Mouse (Mus musculus) forebrain, embryonic 14.5 days (tissue): ENCODE measurements around the gene Samd4. TPM values are rescaled to one million over a fixed set of nuclear protein-coding genes. Genes with fewer than 3 reads are reported as not detected.

Experiments
- ATAC-seq: fragments of 200-750 bp; cut with Nextera tagmentation; 2 replicates; pipeline ENCODE4 v1.8.0; 2017; ENCODE audit warnings: mild to moderate bottlenecking, moderate library complexity
- DNase-seq: peaks from one replicate; pipeline ENCODE4 v3.0.0-alpha.2; 2015; ENCODE audit warnings: low spot score
- H3K27ac ChIP-seq: fragments of 300-500 bp; sonication (generic); 2 replicates; pipeline ENCODE4 v1.5.1; 2014; ENCODE audit warnings: low read depth, mild to moderate bottlenecking, control low read depth, low read length, moderate library complexity
- H3K27me3 ChIP-seq: fragments of 300-500 bp; sonication (generic); replicated peaks from 2 replicates; pipeline ENCODE4 v1.6.1; 2014; ENCODE audit warnings: low read length, control low read depth, mixed read lengths; ENCODE audit not compliant: control insufficient read depth, insufficient read depth
- H3K36me3 ChIP-seq: fragments of 300-500 bp; sonication (generic); 2 replicates; pipeline ENCODE4 v1.6.1; 2014; ENCODE audit warnings: low read length, control low read depth; ENCODE audit not compliant: control insufficient read depth, insufficient read depth
- H3K4me1 ChIP-seq: fragments of 300-500 bp; sonication (generic); 2 replicates; pipeline ENCODE4 v1.6.1; 2014; ENCODE audit warnings: antibody characterized with exemption, low read length, control low read depth; ENCODE audit not compliant: control insufficient read depth, insufficient read depth
- H3K4me2 ChIP-seq: fragments of 300-500 bp; sonication (generic); 2 replicates; pipeline ENCODE4 v1.6.1; 2014; ENCODE audit warnings: mild to moderate bottlenecking, control low read depth, low read length
- H3K4me3 ChIP-seq: fragments of 300-500 bp; sonication (generic); 2 replicates; pipeline ENCODE4 v1.5.1; 2014; ENCODE audit warnings: low read depth, low read length, control low read depth
- H3K9ac ChIP-seq: fragments of 300-500 bp; sonication (generic); 2 replicates; pipeline ENCODE4 v1.6.1; 2014; ENCODE audit warnings: mild to moderate bottlenecking, low read length, control low read depth, moderate library complexity
- H3K9me3 ChIP-seq: fragments of 300-500 bp; sonication (generic); replicated peaks from 2 replicates; pipeline ENCODE4 v1.6.1; 2016; ENCODE audit warnings: low read length, control low read depth, mixed read lengths; ENCODE audit not compliant: control insufficient read depth
- WGBS: fragments of 180-500 bp; shearing (Covaris S2); extraction: QIAGEN DNeasy Blood & Tissue Kit; methylation state at CpG from one replicate; pipeline ENCODE4 v1.1.7; 2014; 5-methylcytosine and 5-hydroxymethylcytosine counted together
- microRNA-seq: library from miRNA; unstranded; fragments of <30 nt; microRNA quantifications from one replicate; pipeline ENCODE4, GENCODE M21; 2016
- polyA plus RNA-seq: library from polyadenylated mRNA; unstranded; fragments of >200 nt; fragmentation: Nextera tagmentation; extraction: Ambion mirVana; gene quantifications from 2 replicates; pipeline ENCODE4 v1.2.1, GENCODE M21; 2014

Samd4 gene
- polyA plus RNA-seq, 1 experiment from 2014 or later: 3.6 TPM

DNA sequence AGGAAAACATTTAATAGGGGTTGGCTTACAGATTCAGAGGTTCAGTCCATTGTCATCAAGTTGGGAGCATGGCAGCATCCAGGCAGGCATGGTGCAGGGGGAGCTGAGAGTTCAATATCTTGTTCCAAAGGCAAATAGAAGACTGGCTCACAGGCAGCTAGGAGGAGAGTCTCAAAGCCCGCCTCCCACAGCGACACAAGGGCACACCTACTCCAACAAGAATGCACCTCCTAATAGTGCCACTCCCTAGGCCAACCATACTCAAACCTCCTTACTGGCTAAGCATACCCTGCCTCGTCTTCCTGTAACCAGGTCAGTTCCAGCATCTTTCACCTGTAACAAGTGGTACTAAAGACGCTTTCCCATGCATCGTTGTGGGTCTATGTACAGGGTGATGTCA is 245.3 kb downstream of the Samd4 start:
- H3K9me3 ChIP-seq: no peaks in the 10 kb centered on the region
- ATAC-seq: no peak
- no peak overlapping the region for H3K4me2 ChIP-seq
- H3K27me3 ChIP-seq: no peaks in the 10 kb centered on the region
- H3K4me1 ChIP-seq: no peaks in the 10 kb centered on the region
- DNase-seq: no peak
- H3K4me3 ChIP-seq: no peak overlapping the region
- H3K36me3 ChIP-seq: no peaks in the 10 kb centered on the region
- H3K9ac ChIP-seq: no peak overlapping the region
- 89% methylated on average over 5 of the region's 5 CpGs for WGBS
- no peak overlapping the region for H3K27ac ChIP-seq

DNA sequence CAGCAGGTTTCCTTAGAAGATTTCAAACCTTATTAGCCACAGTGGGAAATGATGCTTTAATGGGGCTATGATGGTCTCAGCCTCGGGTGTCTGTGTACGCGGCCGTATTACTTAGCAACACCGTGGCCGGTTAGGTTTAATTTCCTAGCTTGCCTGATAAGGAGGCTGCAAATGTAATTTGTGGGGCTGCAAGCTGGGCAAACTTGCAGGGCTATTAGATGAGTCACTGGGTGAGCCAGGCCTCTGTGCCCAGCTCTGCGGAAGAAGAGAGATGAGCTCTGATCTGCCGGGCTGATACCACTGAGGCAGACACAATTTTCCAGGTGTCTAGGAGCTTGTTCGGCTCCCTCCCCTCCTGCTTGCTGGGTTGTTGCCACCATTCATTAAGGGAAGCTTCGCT is 251.3 kb downstream of the Samd4 start:
- ATAC-seq (no peak), DNase-seq (no peak)
- WGBS: 80% methylated on average over 10 of the region's 10 CpGs

DNA sequence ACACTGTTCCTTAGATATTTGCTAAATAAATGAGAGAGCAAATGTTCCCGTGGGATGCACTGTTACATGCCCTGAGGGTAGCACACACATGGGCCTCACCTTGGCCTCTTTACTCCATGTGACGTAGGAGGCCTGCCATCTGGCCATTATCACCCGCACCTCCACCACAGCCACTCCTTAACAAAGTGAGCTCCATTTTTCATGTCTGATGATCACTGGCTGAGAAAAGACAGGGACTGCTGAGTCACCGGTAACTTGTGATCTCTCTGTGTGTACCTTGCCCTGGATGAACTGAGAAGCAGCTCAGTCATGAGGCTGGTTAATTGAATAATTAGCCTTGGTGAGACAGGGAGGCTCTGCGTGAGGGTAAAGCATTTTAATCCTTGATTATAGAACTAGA is 254.0 kb downstream of the Samd4 start:
- Histone ChIP-seq H3K9me3 (no peaks in the 10 kb centered on the region), H3K27me3 (no peaks in the 10 kb centered on the region), H3K9ac (no peak overlapping the region), H3K4me2 (no peak overlapping the region), H3K4me1 (no peaks in the 10 kb centered on the region), H3K36me3 (no peaks in the 10 kb centered on the region), H3K27ac (no peak overlapping the region), H3K4me3 (no peak overlapping the region)
- DNase-seq: no peak
- 80% methylated on average over 5 of the region's 5 CpGs for WGBS
- no peak for ATAC-seq

More for the DNA sequence above, 251.3 kb downstream of the Samd4 start:
- H3K27me3 ChIP-seq: no peaks in the 10 kb centered on the region
- no peaks in the 10 kb centered on the region for H3K36me3 ChIP-seq
- no peak overlapping the region for H3K27ac ChIP-seq
- H3K4me3 ChIP-seq: no peak overlapping the region
- no peaks in the 10 kb centered on the region for H3K9me3 ChIP-seq
- H3K4me2 ChIP-seq: no peak overlapping the region
- no peaks in the 10 kb centered on the region for H3K4me1 ChIP-seq
- no peak overlapping the region for H3K9ac ChIP-seq

DNA sequence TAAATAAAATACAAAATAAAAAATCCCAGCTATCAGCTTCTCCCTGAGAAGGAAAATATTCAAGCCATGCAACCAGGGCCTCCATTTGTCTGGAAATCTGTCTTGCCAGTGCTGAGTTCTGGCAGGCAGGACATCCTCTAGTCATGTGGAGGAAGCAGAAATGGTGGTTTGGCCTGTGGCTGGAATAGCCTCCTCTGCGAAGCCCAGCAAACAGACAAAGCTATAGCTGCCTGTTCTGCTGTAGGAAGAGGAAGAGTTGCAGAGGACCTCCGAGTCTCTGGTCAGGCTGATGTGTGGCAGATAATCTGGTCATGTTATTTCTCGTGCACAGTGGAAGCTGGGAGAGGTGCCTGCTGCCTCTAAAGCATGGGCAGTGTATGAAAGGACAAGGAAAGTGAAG is 256.2 kb downstream of the Samd4 start:
- Histone ChIP-seq H3K27ac (no peak overlapping the region), H3K4me2 (no peak overlapping the region), H3K9ac (no peak overlapping the region), H3K27me3 (no peaks in the 10 kb centered on the region), H3K9me3 (no peaks in the 10 kb centered on the region), H3K4me1 (no peaks in the 10 kb centered on the region), H3K36me3 (no peaks in the 10 kb centered on the region), H3K4me3 (no peak overlapping the region)
- 78% methylated on average over 3 of the region's 3 CpGs for WGBS
- ATAC-seq (no peak), DNase-seq (no peak)

DNA sequence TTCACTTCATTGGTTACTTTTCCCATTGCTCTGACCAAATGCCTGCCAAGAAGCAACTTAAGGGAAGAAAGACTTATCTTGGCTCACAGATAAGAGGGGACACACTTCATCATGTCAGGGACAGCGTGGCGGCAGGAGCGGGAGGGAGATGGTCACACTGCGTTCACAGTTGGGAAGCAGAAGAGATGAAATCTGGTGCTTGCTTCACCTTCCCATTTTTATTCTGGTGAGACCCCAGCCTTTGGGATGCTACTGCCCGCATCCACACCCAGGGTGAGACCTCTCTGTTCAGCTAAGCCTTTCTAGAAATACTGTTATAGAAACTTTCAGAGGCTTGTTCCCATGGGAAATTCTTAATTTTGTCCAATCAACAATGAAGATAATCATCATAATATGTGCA is 261.7 kb downstream of the Samd4 start:
- no peak for ATAC-seq

DNA sequence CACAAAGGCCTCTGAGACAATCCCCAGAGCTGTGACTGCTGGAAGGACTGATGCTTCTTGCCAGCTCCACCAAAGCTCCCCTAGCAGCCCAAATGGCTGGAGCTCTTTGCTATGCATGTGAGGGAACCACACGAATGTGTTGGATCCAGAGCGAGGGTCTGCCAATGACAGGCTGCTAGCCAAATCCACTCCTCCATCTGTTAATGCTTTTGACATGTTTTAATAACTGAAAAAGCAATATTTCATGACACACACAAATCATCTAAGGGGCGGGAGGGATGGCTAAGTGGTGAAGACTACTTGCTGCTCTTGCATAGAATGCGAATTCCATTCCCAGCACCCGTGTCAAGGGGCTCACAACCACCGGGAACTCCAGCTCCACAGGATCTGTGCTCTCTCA is 268.7 kb downstream of the Samd4 start:
- Histone ChIP-seq H3K27me3 (no peaks in the 10 kb centered on the region), H3K9me3 (no peaks in the 10 kb centered on the region), H3K36me3 (no peaks in the 10 kb centered on the region), H3K4me3 (no peak overlapping the region), H3K27ac (no peak overlapping the region), H3K9ac (no peak overlapping the region), H3K4me1 (no peaks in the 10 kb centered on the region), H3K4me2 (no peak overlapping the region)
- DNase-seq (no peak), ATAC-seq (no peak)
- WGBS: 88% methylated on average over 6 of the region's 6 CpGs

More for the DNA sequence above, 261.7 kb downstream of the Samd4 start:
- H3K4me2 ChIP-seq: no peak overlapping the region
- no peaks in the 10 kb centered on the region for H3K9me3 ChIP-seq
- WGBS: 97% methylated on average over 5 of the region's 5 CpGs
- H3K9ac ChIP-seq: no peak overlapping the region
- no peak for DNase-seq
- H3K27me3 ChIP-seq: no peaks in the 10 kb centered on the region
- no peak overlapping the region for H3K27ac ChIP-seq
- no peaks in the 10 kb centered on the region for H3K36me3 ChIP-seq
- no peak overlapping the region for H3K4me3 ChIP-seq
- H3K4me1 ChIP-seq: no peaks in the 10 kb centered on the region

DNA sequence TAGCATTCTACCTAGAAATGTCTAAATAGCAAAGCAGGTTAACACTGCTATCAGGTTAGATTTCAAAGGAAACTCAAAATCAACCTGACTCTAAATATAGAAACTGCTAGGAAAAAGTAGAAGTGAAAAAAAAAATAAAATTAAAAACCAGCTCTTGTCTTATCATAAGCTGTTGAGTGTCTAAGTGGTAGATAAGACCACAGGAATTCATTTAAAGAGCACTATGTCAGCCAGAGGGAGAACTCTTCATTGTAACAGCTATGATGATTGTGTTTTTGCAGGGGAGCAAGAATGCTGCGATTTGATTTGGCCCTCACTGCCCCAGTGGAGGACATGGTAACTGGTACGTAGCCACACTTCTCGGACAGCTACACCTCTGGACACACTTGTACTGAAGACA is 271.6 kb downstream of the Samd4 start:
- no peak for DNase-seq

More for the DNA sequence above, 271.6 kb downstream of the Samd4 start:
- Histone ChIP-seq H3K4me2 (no peak overlapping the region), H3K9ac (no peak overlapping the region), H3K36me3 (no peaks in the 10 kb centered on the region), H3K9me3 (no peaks in the 10 kb centered on the region), H3K4me1 (no peaks in the 10 kb centered on the region), H3K4me3 (no peak overlapping the region), H3K27ac (no peak overlapping the region), H3K27me3 (no peaks in the 10 kb centered on the region)
- no peak for ATAC-seq
- 93% methylated on average over 3 of the region's 3 CpGs for WGBS

Small RNA genes lying within 50 kb of the gene (microRNA-seq; reads per million reads assigned to microRNA genes)
- 2.5 reads per million, percentile 16 among the genes with 10 or more reads in this experiment for gene Mir378c

Other genes starting within 250 kb of the Samd4 start
- 17.0 and 29.0 TPM in 2 replicates for gene Cdkn3, start 122.3 kb upstream of the Samd4 start, polyA plus RNA-seq
- 170 and 176 TPM in 2 replicates for gene Cnih1, start 94.4 kb upstream of the Samd4 start, polyA plus RNA-seq
- gene Gmfb, start 60.6 kb upstream of the Samd4 start, polyA plus RNA-seq: 107 and 137 TPM in 2 replicates
- gene Cgrrf1, start 50.7 kb upstream of the Samd4 start, polyA plus RNA-seq: 20.3 and 22.5 TPM in 2 replicates